Mouse (Mus musculus): Measurements from ENCODE around the gene Kdm5b.

DNA sequence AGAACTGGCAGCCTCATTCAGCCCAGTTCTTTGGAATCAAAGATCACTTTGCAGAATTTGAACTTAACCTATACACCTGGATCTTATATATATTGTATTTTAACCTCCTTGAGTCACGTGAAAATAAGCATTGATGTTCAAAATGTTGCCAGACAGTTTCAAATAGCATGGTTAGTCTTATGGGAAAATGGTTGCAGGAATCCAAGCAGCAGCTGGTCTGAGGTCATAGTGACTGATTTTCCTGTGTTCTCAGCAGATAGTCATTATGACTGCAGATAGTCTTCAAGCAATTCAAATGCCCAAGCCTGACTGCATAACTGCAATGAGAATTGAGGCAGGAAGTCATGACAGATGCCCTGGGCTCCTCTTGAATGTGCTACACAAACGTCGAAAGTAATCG lies 47.8 kb upstream of the Kdm5b start:
- no peak for TF ChIP-seq CTCF (IDR thresholded peaks at IDR 0.05; ENCODE audit: low read depth)
- TF ChIP-seq EP300 (optimal IDR thresholded peaks at IDR 0.05): no peak
